Comparison of ENCODE assay signal across 9 mouse cellular contexts in the genomic region with DNA sequence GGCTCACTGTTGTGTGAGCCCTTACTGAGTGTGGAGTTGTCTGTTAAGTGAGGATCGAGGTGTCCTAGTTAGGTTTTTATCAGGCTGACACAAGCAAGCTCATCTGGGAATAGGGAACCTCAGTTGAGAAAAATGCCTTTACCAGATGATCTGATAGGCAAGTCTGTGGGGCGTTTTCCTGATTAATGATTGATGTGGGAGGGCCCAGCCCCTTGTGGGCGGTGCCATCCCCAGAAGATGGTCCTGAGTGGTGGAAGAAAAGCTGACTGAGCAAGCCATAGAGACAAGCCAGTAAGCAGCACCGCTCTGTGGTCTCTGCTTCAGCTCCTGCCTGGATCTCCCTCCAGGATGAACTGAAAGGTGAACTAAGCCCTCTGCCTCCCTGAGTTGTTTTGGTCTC.
A peak's percentile ranks its signal among the peaks of the same experiment; 100 is the strongest.
DNase-seq lines count a peak whose midpoint lies in the region; ATAC-seq and TF ChIP-seq lines count a peak whose summit lies in the region.
"Had no signal": no experiment of that assay in that cellular context is flagged by ENCODE, and none has a peak within 500 bp of the region (broad histone marks: within the 10 kb centered on the region; RNA-seq: fewer than 3 reads in every experiment).

No protein-coding gene starts in this region.

- intact Hi-C loops in left cerebral cortex, postnatal 4 days (cut with DNase I): no loop called here

- H3K9me3 ChIP-seq in embryonic facial prominence, embryonic 15.5 days (replicated peaks): no peaks in the 10 kb centered on the region
- H3K9me3 ChIP-seq in kidney, postnatal 0 days (replicated peaks; ENCODE audit: low read length): no peaks in the 10 kb centered on the region
- no peaks in the 10 kb centered on the region for H3K9me3 ChIP-seq in midbrain, postnatal 0 days (ENCODE audit: low read length)
- H3K9me3 ChIP-seq: limb, embryonic 13.5 days had no signal

- 0 out of 2 replicates have a peak, but pooled peaks cover 3% of the 10 kb centered on the region for H3K27me3 ChIP-seq in embryonic facial prominence, embryonic 15.5 days
- H3K27me3 ChIP-seq in kidney, postnatal 0 days (ENCODE audit: insufficient read depth, low read length): no peaks in the 10 kb centered on the region
- H3K27me3 ChIP-seq in midbrain, postnatal 0 days (ENCODE audit: insufficient read depth, low read length): no peaks in the 10 kb centered on the region

- no peak overlapping the region for H3K4me3 ChIP-seq in embryonic facial prominence, embryonic 15.5 days (replicated peaks)
- H3K4me3 ChIP-seq in kidney, postnatal 0 days (replicated peaks; ENCODE audit: low read depth, low read length): no peak overlapping the region
- no peak overlapping the region for H3K4me3 ChIP-seq in midbrain, postnatal 0 days (ENCODE audit: low read depth, low read length)
- H3K4me3 ChIP-seq: limb, embryonic 13.5 days had no signal

- TF ChIP-seq CTCF in kidney, postnatal 0 days (IDR thresholded peaks at IDR 0.05; ENCODE audit: low read depth): no peak
- TF ChIP-seq CTCF in midbrain, postnatal 0 days (IDR thresholded peaks at IDR 0.05): no peak

- no peaks in the 10 kb centered on the region for H3K36me3 ChIP-seq in embryonic facial prominence, embryonic 15.5 days
- no peaks in the 10 kb centered on the region for H3K36me3 ChIP-seq in kidney, postnatal 0 days (ENCODE audit: insufficient read depth, low read length)
- H3K36me3 ChIP-seq in midbrain, postnatal 0 days (ENCODE audit: insufficient read depth, low read length): no peaks in the 10 kb centered on the region
- H3K36me3 ChIP-seq: limb, embryonic 13.5 days had no signal

- peak overlapping the region; percentile 68; the same call in 1 of the 2 replicates for H3K27ac ChIP-seq in embryonic facial prominence, embryonic 15.5 days (replicated peaks)
- no peak overlapping the region for H3K27ac ChIP-seq in kidney, postnatal 0 days
- peak overlapping the region; percentile 70 for H3K27ac ChIP-seq in midbrain, postnatal 0 days (ENCODE audit: low read depth, low read length)
- H3K27ac ChIP-seq: limb, embryonic 13.5 days had no signal

- WGBS in embryonic facial prominence, embryonic 15.5 days: 24% methylated on average over 4 of the region's 4 CpGs
- 38% methylated on average over 4 of the region's 4 CpGs for WGBS in kidney, postnatal 0 days
- WGBS in midbrain, postnatal 0 days: 22% methylated on average over 4 of the region's 4 CpGs

- peak; percentile 30 to 50 for DNase-seq in left cerebral cortex, adult 8-10 months (ENCODE audit: low spot score in 2 of 2)
- no peak for DNase-seq in left cerebral cortex, postnatal 4 days
- no peak for DNase-seq in kidney, postnatal 0 days (ENCODE audit: low spot score)
- DNase-seq in midbrain, postnatal 0 days (ENCODE audit: low spot score): peak; percentile 53
- no peak for DNase-seq in cerebellum, adult 9-10 months

- H3K4me1 ChIP-seq in embryonic facial prominence, embryonic 15.5 days: peaks cover 19% of the 10 kb centered on the region
- peaks cover 6% of the 10 kb centered on the region; the same call in 1 of the 2 replicates for H3K4me1 ChIP-seq in kidney, postnatal 0 days (replicated peaks; ENCODE audit: insufficient read depth, low read length)
- 0 out of 2 replicates have a peak, but pooled peaks cover 11% of the 10 kb centered on the region for H3K4me1 ChIP-seq in midbrain, postnatal 0 days (ENCODE audit: insufficient read depth, low read length)

- H3K4me2 ChIP-seq in embryonic facial prominence, embryonic 15.5 days (replicated peaks): no peak overlapping the region
- no peak overlapping the region for H3K4me2 ChIP-seq in kidney, postnatal 0 days (ENCODE audit: low read length)
- H3K4me2 ChIP-seq in midbrain, postnatal 0 days (ENCODE audit: low read depth, low read length, poor library complexity, severe bottlenecking): no peak overlapping the region
- H3K4me2 ChIP-seq: limb, embryonic 13.5 days had no signal

- no peak for ATAC-seq in embryonic facial prominence, embryonic 15.5 days (ENCODE audit: insufficient number of reproducible peaks, low FRiP score, low TSS enrichment, low read depth)
- 0 out of 2 replicates have a peak, but pooled peaks have one; percentile 57 for ATAC-seq in kidney, postnatal 0 days (replicated peaks; ENCODE audit: low FRiP score, low read depth)
- no peak for ATAC-seq in midbrain, postnatal 0 days (ENCODE audit: low FRiP score)
- no peak for ATAC-seq in monocyte, adult 5-6 weeks (replicated peaks; ENCODE audit: insufficient number of reproducible peaks, low FRiP score, low TSS enrichment, poor library complexity, severe bottlenecking)
- no peak for ATAC-seq in megakaryocyte, adult 5-6 weeks (ENCODE audit: poor library complexity, severe bottlenecking)

- H3K9ac ChIP-seq in embryonic facial prominence, embryonic 15.5 days: no peak overlapping the region
- no peak overlapping the region for H3K9ac ChIP-seq in kidney, postnatal 0 days (ENCODE audit: low read depth, low read length)
- no peak overlapping the region for H3K9ac ChIP-seq in midbrain, postnatal 0 days (replicated peaks; ENCODE audit: low read length, poor library complexity, severe bottlenecking)
- H3K9ac ChIP-seq: limb, embryonic 13.5 days had no signal

Comparison
In these comparisons a context has a peak if more than half of its experiments do, and no peak if none do; other contexts are left out.
1. DNase-seq: peak in left cerebral cortex, adult 8-10 months (2 of 2) and midbrain, postnatal 0 days (single experiment); none in left cerebral cortex, postnatal 4 days (single experiment), kidney, postnatal 0 days (single experiment) and cerebellum, adult 9-10 months (single experiment).